Mouse (Mus musculus) heart, embryonic 10.5 days (tissue): Measurements from ENCODE around the gene Treml1. TPM values are rescaled to one million over a fixed set of nuclear protein-coding genes. Genes with fewer than 3 reads are reported as not detected.
"Not testable (repeated sequence)": the region's sequence is repeated elsewhere in the genome, so short reads cannot be mapped to it uniquely, and the experiment has no call there.

Experiments
- DNase-seq: peaks from one replicate; pipeline ENCODE4 v3.0.0-alpha.2; 2017; ENCODE audit warnings: low spot score
- H3K27ac ChIP-seq: fragments of 300-500 bp; sonication (generic); 2 replicates; pipeline ENCODE4 v1.5.1; 2016; ENCODE audit warnings: mild to moderate bottlenecking
- H3K27me3 ChIP-seq: fragments of 300-500 bp; sonication (generic); 2 replicates; pipeline ENCODE4 v1.6.1; 2016; ENCODE audit warnings: mild to moderate bottlenecking; ENCODE audit not compliant: poor library complexity, insufficient read depth, severe bottlenecking
- H3K36me3 ChIP-seq: fragments of 300-500 bp; sonication (generic); 2 replicates; pipeline ENCODE4 v1.6.1; 2016; ENCODE audit warnings: mild to moderate bottlenecking, moderate library complexity
- H3K4me1 ChIP-seq: fragments of 300-500 bp; sonication (generic); 2 replicates; pipeline ENCODE4 v1.6.1; 2016; ENCODE audit warnings: mild to moderate bottlenecking
- H3K4me3 ChIP-seq: fragments of 300-500 bp; sonication (generic); 2 replicates; pipeline ENCODE4 v1.5.1; 2016; ENCODE audit warnings: mild to moderate bottlenecking, moderate library complexity
- H3K9me3 ChIP-seq: fragments of 300-500 bp; sonication (generic); 2 replicates; pipeline ENCODE4 v1.6.1; 2016; ENCODE audit warnings: mild to moderate bottlenecking, moderate library complexity
- WGBS: fragments of 180-500 bp; shearing (Covaris S2); methylation state at CpG from one replicate; pipeline ENCODE4 v1.1.7; 2016; 5-methylcytosine and 5-hydroxymethylcytosine counted together
- polyA plus RNA-seq: library from polyadenylated mRNA; unstranded; fragments of >200 nt; fragmentation: Nextera tagmentation; extraction: Ambion mirVana; gene quantifications from 2 replicates; pipeline ENCODE4 v1.2.1, GENCODE M21; 2016

The Treml1 gene
- polyA plus RNA-seq, 1 experiment from 2014 or later = 6.3 TPM

DNA sequence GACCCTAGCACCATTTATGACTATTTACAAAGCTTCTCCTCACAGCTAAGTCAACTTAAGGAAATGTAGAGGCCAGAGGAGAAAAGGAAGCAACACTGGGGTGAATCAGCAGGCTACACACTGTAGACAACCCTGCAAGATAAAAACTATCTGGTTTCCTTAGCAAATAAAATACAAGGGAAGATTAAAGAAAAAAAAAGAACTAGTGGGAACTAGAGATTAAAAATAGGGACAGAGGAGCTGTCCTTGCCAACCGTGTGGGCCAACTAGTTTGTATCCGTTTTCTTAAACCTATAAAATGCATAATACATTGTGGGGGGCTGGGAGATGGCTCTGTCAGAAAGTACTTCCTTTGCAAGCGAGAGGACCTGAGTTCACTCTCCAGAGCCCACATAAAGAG lies 17.8 kb upstream of the Treml1 start:
- WGBS = 63% methylated on average over 3 of the region's 3 CpGs

GRCm38 (mm10) chr17:48343065-48343464 lies 16.7 kb upstream of the Treml1 start:
- Histone ChIP-seq H3K4me3 (no peak overlapping the region), H3K36me3 (no peaks in the 10 kb centered on the region), H3K4me1 (peaks cover 8% of the 10 kb centered on the region; the same call in 1 of the 2 replicates), H3K27ac (no peak overlapping the region), H3K9me3 (no peaks in the 10 kb centered on the region), H3K27me3 (peaks cover 8% of the 10 kb centered on the region; the same call in 1 of the 2 replicates)
- no peak for DNase-seq
- WGBS = 71% methylated on average over 2 of the region's 2 CpGs

More for the DNA sequence above, 17.8 kb upstream of the Treml1 start:
- no peak overlapping the region for H3K27ac ChIP-seq
- no peak for DNase-seq
- no peak overlapping the region for H3K4me3 ChIP-seq
- no peaks in the 10 kb centered on the region for H3K9me3 ChIP-seq
- H3K36me3 ChIP-seq = no peaks in the 10 kb centered on the region
- peaks cover 8% of the 10 kb centered on the region; the same call in 1 of the 2 replicates for H3K4me1 ChIP-seq
- H3K27me3 ChIP-seq = peaks cover 8% of the 10 kb centered on the region; the same call in 1 of the 2 replicates

GRCm38 (mm10) chr17:48345824-48346223 lies 13.9 kb upstream of the Treml1 start:
- Histone ChIP-seq H3K27ac (no peak overlapping the region), H3K4me3 (no peak overlapping the region), H3K36me3 (no peaks in the 10 kb centered on the region), H3K27me3 (peaks cover 8% of the 10 kb centered on the region; the same call in 1 of the 2 replicates), H3K9me3 (no peaks in the 10 kb centered on the region), H3K4me1 (peaks cover 8% of the 10 kb centered on the region; the same call in 1 of the 2 replicates)
- no peak for DNase-seq
- 79% methylated on average over 4 of the region's 4 CpGs for WGBS

- H3K4me3 ChIP-seq = no peak within 1 kb of the TSS
- H3K9me3 ChIP-seq = no peaks in the 10 kb centered on the region
- H3K27me3 ChIP-seq = peaks cover 8% of the 10 kb centered on the region; the same call in 1 of the 2 replicates
- H3K27ac ChIP-seq = no peak within 1 kb of the TSS
- 77% methylated on average over 5 of the region's 5 CpGs for WGBS
- H3K4me1 ChIP-seq = peaks cover 8% of the 10 kb centered on the region; the same call in 1 of the 2 replicates
- H3K36me3 ChIP-seq = no peaks in the 10 kb centered on the region
- no peak for DNase-seq
Measured at GRCm38 (mm10) chr17:48346231-48346630, 13.5 kb upstream of the Treml1 start, which contains the start of gene Trem2. Gene Trem2 (plus strand): TSS chr17:48346401.

DNA sequence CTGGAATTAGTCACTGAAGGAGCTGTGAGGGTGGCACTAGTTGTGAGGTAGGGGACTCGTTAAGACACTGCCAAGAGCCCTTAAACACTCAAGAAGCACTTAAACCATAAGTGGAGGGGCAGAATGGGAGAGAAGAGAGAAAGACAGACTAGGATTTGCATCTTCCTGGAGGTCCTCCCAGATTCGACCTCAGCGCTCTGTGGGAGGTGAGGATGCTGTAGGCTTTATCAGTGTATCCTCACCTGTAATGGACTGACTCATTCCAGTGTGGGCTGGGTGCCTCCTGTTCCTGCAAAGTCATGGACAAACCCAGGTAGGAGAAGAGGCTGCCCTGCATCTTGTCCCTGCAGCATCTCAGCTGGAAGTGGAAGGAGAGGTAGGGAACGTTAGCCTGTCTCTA lies 12.9 kb upstream of the Treml1 start:
- Histone ChIP-seq H3K4me1 (peaks cover 8% of the 10 kb centered on the region; the same call in 1 of the 2 replicates), H3K36me3 (no peaks in the 10 kb centered on the region), H3K27ac (no peak overlapping the region), H3K27me3 (peaks cover 8% of the 10 kb centered on the region; the same call in 1 of the 2 replicates), H3K4me3 (no peak overlapping the region), H3K9me3 (no peaks in the 10 kb centered on the region)
- 53% methylated on average over 4 of the region's 4 CpGs for WGBS
- DNase-seq = no peak

- H3K36me3 ChIP-seq = no peaks in the 10 kb centered on the region
- peaks cover 8% of the 10 kb centered on the region; the same call in 1 of the 2 replicates for H3K27me3 ChIP-seq
- no peak overlapping the region for H3K4me3 ChIP-seq
- no peak for DNase-seq
- no peak overlapping the region for H3K27ac ChIP-seq
- H3K4me1 ChIP-seq = peaks cover 8% of the 10 kb centered on the region; the same call in 1 of the 2 replicates
- H3K9me3 ChIP-seq = no peaks in the 10 kb centered on the region
- WGBS = 73% methylated on average over 2 of the region's 2 CpGs
Measured at GRCm38 (mm10) chr17:48347287-48347686, 12.4 kb upstream of the Treml1 start.

DNA sequence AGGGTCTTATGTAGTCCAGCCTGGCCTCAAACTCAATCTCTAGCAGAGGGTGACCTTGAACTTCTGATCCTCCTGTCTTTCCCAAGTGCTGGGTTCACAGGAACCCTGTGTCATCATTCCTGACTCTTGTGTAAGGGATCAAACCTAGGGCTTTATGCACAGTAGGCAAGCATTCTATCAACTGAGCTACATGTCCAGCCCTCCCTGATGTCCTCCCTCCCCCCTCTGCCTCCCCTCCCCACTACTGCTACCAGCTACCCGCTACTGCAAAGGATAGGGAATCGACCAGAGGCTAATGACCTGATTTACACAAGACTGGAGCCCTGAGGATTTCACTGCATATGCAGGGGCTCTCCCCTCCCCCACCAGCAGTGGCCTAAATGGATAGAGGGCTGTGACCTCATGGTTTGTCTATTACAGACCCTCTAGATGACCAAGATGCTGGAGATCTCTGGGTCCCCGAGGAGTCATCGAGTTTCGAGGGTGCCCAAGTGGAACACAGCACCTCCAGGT lies 9.0 kb upstream of the Treml1 start:
- no peak overlapping the region for H3K27ac ChIP-seq
- peaks cover 8% of the 10 kb centered on the region; the same call in 1 of the 2 replicates for H3K27me3 ChIP-seq
- no peaks in the 10 kb centered on the region for H3K36me3 ChIP-seq
- H3K4me1 ChIP-seq = peaks cover 8% of the 10 kb centered on the region; the same call in 1 of the 2 replicates
- WGBS = 74% methylated on average over 5 of the region's 5 CpGs
- H3K9me3 ChIP-seq = no peaks in the 10 kb centered on the region
- DNase-seq = no peak
- H3K4me3 ChIP-seq = no peak overlapping the region

GRCm38 (mm10) chr17:48352976-48353375 lies 6.7 kb upstream of the Treml1 start:
- H3K4me3 ChIP-seq, H3K27me3 ChIP-seq, H3K36me3 ChIP-seq, DNase-seq, H3K4me1 ChIP-seq, H3K27ac ChIP-seq, H3K9me3 ChIP-seq: not testable (repeated sequence)
- WGBS = 75% methylated on average over 7 of the region's 7 CpGs

- DNase-seq = no peak
- H3K27ac ChIP-seq = no peak overlapping the region
- no peaks in the 10 kb centered on the region for H3K27me3 ChIP-seq
- H3K36me3 ChIP-seq = no peaks in the 10 kb centered on the region
- H3K4me3 ChIP-seq = no peak overlapping the region
- H3K4me1 ChIP-seq = peaks cover 6% of the 10 kb centered on the region; the same call in 1 of the 2 replicates
- H3K9me3 ChIP-seq = no peaks in the 10 kb centered on the region
- WGBS = 81% methylated on average over 3 of the region's 3 CpGs
Measured at GRCm38 (mm10) chr17:48355822-48356221, 3.9 kb upstream of the Treml1 start.

DNA sequence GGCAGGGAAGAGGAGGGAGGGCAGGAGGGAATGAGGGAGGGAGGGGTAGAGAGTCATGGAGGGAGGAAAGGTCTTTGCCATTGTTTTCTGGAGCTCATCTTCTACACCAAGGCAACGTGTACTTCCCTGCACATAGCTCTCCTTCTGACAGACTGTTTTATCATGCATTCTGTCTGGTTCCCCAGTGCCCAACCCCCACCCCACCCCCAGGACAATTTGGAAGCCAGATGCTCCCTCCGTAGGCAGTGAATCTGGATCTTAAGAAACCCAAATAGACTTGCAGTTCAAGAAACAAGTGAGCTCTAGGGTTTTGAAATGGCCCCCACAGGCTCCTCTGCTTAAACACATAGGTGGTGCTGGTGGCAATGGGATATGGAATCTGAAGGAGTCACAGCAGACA lies 1.8 kb upstream of the Treml1 start:
- DNase-seq = no peak
- no peaks in the 10 kb centered on the region for H3K36me3 ChIP-seq
- no peaks in the 10 kb centered on the region for H3K9me3 ChIP-seq
- 53% methylated on average over 2 of the region's 2 CpGs for WGBS
- H3K27me3 ChIP-seq = no peaks in the 10 kb centered on the region
- no peak overlapping the region for H3K27ac ChIP-seq
- no peak overlapping the region for H3K4me3 ChIP-seq
- peaks cover 13% of the 10 kb centered on the region for H3K4me1 ChIP-seq

GRCm38 (mm10) chr17:48360462-48360861 lies 746 bp downstream of the Treml1 start:
- Histone ChIP-seq H3K4me3 (no peak overlapping the region), H3K9me3 (no peaks in the 10 kb centered on the region), H3K27me3 (no peaks in the 10 kb centered on the region), H3K27ac (no peak overlapping the region), H3K36me3 (no peaks in the 10 kb centered on the region), H3K4me1 (peaks cover 28% of the 10 kb centered on the region)
- no peak for DNase-seq
- 29% methylated on average over 4 of the region's 4 CpGs for WGBS

DNA sequence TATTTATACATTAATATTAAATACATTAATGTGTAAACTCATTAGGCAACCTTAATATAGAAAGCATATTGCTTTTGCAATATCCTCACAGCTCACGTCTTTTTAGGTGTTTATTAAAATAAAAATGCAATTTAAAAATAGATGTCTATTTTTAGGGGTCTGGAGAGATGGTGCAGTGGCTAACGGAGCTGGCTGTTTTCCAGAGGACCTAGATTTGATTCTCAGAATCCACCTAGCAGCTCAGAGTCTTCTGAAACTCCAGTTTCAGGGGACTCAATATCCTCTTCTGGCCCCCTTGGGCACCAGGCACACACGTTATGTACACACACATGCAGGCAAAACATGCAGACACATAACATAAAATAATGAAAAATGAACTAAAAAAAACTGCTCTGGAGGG lies 2.6 kb downstream of the Treml1 start:
- Histone ChIP-seq H3K4me1 (peaks cover 33% of the 10 kb centered on the region), H3K27ac (no peak overlapping the region), H3K9me3 (no peaks in the 10 kb centered on the region), H3K27me3 (no peaks in the 10 kb centered on the region), H3K36me3 (no peaks in the 10 kb centered on the region), H3K4me3 (no peak overlapping the region)
- DNase-seq = no peak
- 51% methylated on average over 3 of the region's 3 CpGs for WGBS

DNA sequence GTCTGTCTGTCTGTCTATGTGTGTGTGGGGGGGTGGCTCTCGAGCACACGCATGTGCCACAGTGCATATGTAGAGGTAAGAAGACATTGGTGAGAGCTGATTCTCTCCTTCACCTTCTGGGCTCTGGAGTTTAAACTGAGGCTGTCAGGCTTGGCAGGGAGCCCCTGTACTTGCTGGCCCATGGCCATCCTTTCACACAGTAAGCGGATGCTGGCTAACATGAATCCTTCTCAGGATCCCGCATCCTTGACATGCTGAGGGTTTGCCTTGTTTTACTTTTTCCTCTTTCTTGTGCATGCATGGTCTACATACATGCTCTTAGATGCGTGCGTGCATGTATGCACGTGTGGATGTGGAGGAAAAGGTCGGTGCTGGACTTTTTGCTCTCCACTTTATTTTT lies 3.2 kb downstream of the Treml1 start:
- no peak for DNase-seq
- Histone ChIP-seq H3K27ac (no peak overlapping the region), H3K36me3 (no peaks in the 10 kb centered on the region), H3K4me3 (no peak overlapping the region), H3K9me3 (no peaks in the 10 kb centered on the region), H3K4me1 (peaks cover 33% of the 10 kb centered on the region), H3K27me3 (no peaks in the 10 kb centered on the region)
- WGBS = 87% methylated on average over 8 of the region's 8 CpGs
